Mouse (Mus musculus): ENCODE data around the gene Rps15.

Rps15 gene

DNA sequence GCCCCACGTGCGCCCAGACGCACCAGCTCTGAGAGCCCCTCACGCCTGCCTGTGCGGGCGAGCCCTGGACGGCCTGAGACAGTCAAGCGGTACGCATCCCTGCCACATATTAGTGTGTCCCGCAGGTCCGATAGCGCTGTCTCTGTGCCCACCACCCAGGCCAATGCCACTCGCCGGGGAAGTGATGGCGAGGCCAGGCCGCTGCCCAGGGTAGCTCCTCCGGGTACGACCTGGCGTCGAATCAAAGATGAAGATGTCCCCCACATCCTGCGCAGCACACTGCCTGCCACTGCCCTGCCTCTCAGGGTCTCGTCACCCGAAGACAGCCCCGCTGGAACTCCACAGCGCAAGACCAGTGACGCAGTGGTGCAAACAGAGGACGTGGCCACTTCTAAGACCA lies 23.1 kb downstream of the Rps15 start:
- no peak for DNase-seq (ENCODE audit: low spot score)

DNA sequence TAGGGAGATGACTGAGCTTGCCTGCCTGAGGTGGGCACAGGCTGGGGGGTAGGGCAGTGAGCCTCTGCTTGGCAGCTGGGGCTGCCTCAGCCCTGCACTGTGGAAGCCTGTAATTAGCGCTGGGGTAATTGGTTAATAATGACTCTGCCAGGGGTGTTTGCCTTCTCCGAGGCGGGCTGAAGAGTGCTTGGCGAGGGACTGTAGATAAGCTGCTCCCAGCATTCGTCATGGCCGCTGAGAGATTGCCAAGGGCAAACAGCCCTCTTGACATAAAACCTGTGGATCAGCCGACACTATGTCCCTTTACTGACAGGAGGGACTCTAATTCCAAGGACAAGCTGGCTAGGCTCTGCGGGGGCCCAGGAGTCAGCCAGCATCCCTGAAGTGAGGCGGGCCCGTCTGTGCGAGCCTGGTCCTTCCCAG lies 24.1 kb downstream of the Rps15 start:
- no peak for DNase-seq (ENCODE audit: low spot score)

DNA sequence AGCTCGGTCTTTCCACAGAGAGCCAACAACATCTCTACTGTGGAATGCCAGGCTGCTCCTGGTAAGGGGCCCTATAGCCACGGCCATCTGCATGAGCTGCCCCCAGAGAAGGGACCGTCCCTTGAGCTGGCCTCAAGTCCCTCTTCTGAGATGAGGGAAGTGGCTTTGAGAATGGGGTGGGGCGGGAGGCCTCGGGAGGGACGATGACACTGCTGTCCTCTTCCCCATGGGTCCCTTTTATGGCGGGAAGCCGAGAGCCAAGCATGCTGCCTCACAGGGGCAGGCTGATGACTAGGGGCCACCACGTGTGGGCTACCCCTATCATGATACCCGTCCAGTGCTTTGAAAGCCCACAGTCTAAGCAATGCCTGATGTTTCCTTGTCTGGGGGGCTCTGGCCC lies 24.8 kb downstream of the Rps15 start:
- DNase-seq (ENCODE audit: low spot score): no peak

DNA sequence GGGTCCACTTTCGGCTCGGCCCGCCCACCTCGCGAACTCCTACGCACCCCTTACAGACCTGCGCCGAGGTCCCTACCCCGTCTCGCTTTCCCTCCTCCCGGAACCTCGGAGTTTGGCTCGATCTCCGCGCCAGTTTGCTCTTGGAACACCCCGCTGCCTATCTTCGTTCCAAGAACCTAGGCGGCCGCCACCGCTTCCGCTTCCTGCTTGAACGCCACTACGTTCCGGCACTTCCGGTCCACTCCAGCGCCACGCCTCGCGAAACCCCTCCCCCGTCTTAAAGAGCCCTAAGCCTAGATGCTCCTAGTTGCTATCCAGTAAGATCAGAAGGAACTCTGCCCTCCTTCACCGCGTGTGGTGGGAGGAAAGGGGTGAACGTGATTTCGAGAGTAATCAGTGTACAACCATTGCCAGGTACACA lies 28.1 kb downstream of the Rps15 start, which contains the start of gene 2310011J03Rik:
2310011J03Rik (minus strand) TSS at position 198 of the 421 bp plus-strand sequence.
- DNase-seq (ENCODE audit: low spot score): peak; percentile 68

DNA sequence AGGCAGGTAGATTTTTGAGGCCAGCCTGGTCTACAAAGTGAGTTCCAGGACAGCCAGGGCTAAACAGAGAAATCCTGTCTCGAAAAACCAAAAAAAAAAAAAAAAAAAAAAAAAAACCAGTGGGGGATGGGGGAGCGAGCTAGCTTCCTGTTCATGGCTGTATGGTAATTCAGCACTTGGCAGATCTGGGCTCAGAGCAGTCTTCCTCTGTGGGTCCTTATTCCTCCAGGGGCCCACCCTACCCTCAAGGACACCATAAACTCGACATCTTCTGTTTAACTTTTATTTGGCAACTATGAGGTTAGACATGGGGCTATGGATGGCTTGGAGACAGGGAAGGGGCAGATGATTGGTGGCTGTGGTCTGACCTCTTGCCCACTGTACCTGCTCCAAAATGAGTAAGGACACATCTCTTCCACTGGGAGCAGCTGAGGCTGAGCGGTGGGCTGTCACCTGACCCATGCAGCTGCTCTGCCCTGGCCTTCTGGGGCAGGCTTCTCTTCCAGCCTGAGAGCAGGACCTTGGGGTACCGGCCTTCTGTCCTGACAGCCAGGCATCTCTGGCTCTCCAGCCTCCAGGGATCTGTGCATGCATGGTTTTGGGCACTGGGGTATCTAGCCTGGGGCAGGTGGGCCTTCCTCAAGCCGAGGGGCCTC lies 28.9 kb downstream of the Rps15 start:
- no peak for DNase-seq (ENCODE audit: low spot score)

DNA sequence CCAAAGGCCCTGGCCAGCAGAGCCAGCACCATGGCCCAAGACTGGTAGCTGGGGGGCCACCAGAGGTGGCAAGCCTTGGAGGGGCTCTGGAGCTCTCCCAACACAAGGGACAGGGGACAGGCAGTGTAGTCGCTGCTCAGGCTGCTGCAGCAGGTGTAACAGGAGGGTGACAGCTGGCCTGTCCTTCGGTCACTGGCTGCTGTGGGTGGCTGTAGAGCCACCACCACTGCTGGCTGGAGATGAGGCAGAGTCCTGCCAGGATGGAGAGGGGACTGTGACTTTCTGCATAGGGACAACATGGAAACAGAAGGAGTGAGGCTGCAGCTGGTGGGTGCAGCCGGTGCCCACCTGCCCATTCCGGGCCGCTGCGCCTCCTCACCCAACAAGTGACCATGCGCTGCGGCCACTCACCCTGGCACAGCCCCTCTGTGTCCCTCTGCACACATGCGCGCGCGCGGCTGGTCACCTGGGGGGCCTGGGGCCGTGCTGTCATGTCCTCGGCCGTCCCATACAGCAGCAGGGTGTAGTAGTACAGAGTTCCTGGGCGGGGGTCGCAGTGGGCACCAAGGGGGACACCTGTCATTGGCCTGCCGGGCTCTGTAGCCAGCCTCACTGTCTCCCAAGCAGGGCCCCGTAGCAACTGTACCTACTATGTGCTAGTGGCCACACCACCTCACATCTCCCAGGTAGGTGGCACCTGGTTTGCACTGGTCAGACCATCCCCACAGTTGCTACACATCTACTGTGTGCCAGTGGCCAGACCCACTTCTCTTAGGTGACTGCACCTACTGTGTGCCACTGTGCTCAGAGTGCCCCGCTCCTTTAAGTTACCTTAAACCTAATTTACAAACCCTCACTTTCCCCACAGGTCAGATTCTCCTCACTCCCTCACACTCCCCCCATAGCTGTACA lies 29.7 kb downstream of the Rps15 start:
- DNase-seq (ENCODE audit: low spot score): no peak

DNA sequence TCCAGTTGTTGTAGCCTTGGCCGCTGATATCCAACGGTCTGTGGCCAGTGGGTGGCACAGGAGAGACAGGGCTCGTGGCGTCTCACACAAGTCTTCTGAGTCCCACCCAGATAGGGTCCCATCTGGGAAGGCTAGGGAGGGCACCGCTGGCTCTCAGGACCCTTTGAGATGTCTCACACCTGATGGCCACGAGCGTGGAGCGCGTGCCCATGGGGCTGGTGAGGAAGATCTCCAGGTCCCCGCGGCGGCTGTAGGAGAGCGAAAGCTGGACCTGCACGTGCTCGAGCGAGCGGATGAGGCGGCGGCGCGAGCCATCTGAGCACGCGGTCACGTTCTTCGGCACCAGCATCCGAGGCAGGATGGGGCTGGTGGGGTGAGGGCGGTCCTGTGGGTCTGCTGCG lies 30.6 kb downstream of the Rps15 start:
- no peak for DNase-seq (ENCODE audit: low spot score)

DNA sequence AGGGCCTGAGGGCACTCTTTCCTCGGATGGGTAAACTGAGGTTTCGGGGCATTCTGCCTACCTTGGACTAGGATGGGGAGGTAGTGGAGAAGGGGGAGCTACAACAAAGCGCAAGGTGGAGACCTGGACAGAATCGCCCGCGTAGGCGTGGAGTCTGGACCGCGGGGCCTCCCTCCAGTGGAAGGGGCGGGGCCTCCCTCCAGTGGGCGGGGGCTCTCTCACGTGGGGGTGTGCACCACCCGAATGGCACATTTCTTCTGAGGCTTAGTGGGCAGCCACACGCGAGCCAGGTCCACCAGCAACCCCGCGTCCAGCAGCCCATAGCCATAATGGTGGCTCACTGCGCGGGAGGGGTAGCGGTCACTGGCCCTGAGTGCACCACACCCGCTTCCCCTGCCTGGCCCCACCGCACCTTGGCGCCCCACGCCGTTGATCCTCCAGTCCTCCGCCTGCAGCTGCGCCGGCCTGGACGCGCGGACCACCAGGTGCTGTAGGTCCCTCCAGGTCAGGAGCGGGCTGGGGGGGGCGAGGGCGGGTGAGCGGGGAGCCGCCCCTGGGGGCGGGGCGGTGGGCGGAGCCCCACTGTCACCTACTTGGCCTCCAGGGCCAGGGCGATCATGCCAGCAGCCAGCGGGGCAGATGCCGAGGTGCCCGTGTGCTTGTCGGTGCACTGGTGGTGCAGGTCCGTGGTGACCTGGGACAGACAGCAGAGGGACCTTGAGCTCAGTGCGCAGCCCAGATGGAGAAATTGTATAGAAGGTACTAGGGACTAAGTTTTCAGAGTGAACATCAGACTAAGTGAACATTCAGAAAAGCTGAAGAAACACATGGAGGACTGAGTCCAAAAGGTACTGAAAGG lies 31.2 kb downstream of the Rps15 start:
- no peak for DNase-seq (ENCODE audit: low spot score)

DNA sequence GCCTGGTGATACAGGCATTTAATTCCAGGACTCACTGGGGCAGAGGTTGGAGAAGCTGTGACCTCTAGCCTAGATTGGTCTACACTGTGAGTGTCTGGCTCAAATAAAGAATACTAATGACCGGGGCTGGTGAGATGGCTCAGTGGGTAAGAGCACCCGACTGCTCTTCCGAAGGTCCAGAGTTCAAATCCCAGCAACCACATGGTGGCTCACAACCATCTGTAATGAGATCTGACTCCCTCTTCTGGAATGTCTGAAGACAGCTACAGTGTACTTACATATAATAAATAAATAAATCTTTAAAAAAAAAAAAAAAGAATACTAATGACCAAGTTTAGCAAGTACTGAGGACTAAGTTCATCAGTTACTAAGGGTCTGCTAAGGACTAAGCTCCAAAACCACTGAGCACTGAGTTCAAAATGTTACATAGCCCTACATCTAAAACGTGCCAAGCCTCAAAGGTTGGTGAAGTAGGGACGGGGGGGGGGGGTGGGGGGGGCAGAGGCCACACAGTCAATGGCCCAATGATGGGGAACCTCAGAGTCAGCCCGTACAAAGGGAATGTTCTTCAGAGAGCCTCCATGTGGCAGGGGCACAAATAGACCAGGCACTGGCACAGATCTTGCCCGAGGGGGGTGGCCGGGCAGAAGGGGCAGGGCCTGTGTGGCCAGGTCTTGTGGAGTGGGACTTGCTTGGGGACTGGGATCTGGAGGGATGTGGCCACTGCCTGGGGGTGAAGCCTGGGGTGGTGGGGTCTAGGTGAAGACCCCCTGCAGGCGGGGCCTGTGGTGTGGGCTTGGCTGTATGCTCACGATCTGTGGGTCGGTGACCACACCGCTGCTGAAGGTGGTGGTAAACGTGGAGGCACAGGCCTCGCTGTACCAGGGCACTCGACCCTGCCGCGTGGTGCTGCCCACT lies 32.1 kb downstream of the Rps15 start:
- DNase-seq (ENCODE audit: low spot score): no peak

DNA sequence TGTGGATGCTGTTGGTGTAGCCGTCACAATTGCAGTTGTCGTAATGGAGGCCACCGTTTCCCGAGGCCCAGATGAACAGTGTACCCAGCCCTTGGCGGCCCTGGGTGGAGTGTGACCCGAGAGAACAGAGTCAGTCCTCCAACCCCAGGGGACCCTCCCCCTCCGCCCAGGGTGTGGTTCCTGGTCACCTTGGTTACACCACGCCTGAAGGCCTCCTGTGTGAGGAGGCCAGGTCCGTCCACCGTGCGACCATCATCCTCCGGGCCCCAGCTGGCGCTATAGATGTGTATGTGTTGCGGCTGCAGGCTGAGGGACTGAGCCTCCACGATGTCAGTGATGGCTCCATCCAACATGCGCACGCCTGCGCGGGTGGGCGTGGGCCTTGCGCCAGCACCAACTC lies 32.8 kb downstream of the Rps15 start:
- no peak for DNase-seq (ENCODE audit: low spot score)

DNA sequence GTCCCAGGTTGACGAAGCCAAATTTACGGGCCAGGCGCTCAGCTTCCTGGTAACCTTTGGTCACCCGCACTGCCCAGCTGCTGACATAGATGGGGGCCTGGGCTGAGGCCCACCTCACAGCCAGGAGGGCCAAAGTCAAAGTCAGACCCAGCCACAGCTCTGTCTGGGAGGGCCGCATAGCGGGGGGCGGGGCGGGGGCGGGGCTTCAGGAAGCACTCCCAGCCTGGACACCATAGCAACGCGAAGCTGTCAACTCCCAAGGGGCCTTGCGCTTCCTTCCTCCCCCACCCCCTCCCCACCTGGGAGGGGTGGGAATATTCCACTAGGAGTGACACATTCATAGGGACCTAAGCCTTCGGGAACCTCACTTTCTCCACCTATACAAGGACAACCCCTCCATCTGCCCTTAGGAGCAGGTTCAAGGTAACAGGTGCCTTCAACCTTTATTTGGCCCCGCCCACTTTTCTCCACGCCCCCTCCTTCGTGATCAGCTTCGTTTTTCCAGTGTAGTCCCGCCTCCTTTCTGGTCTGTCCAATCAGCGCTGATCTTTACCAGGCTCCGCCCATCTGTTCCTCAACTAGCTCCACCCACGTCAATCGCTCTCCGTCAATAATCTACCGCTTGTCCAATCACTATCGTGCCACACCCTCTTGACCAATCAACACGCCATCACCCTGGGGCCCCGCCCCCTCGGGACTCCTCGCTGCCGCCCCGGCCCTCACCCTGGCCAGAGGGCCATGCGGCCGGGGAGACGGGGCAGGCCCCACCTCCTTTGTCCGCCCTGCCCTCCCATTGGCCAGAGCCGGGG lies 37.2 kb downstream of the Rps15 start, which contains the start of the genes Pcsk4 and Reep6:
Pcsk4 (minus strand) TSS at position 226 of the 809 bp plus-strand sequence.
Reep6 (plus strand) TSS at position 681 of the 809 bp plus-strand sequence.
- peak; percentile 91 for DNase-seq (ENCODE audit: low spot score)

DNA sequence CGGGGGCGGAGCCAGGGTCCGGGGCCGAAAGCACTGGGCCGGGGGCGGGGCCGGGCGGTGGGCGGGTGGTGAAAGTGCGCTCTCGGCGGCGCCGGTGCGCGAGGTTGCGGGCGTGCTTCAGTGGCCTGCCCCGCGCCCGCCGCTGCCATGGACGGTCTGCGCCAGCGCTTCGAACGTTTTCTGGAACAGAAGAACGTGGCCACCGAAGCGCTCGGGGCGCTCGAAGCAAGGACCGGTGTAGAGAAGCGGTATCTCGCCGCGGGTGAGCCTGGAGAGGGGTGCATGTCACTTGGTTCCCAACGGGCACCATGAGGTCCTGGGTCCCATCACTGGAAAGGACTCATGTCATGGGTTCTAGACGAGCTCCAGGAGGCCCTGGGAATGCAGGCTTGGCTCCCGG lies 37.8 kb downstream of the Rps15 start:
- no peak for DNase-seq (ENCODE audit: low spot score)

DNA sequence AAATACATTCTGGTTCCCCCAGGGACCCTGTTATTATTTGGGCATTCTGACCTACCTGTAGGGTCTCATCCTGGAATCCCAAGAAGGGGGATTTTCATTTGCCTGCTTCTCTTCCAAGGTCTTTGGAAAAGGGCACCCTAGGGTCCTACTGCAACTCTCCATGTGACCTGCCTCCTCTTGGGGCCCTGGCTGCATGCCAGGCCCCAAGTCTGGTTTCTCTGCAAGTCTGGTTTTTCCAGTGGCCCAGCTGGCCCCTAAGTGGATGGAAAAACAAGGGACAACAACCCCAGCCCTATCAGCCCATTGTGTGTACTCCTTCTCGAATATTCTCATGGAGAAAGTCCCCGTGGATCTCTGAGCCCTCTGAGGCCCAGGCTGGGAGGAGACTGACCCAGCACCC lies 38.6 kb downstream of the Rps15 start:
- no peak for DNase-seq (ENCODE audit: low spot score)

DNA sequence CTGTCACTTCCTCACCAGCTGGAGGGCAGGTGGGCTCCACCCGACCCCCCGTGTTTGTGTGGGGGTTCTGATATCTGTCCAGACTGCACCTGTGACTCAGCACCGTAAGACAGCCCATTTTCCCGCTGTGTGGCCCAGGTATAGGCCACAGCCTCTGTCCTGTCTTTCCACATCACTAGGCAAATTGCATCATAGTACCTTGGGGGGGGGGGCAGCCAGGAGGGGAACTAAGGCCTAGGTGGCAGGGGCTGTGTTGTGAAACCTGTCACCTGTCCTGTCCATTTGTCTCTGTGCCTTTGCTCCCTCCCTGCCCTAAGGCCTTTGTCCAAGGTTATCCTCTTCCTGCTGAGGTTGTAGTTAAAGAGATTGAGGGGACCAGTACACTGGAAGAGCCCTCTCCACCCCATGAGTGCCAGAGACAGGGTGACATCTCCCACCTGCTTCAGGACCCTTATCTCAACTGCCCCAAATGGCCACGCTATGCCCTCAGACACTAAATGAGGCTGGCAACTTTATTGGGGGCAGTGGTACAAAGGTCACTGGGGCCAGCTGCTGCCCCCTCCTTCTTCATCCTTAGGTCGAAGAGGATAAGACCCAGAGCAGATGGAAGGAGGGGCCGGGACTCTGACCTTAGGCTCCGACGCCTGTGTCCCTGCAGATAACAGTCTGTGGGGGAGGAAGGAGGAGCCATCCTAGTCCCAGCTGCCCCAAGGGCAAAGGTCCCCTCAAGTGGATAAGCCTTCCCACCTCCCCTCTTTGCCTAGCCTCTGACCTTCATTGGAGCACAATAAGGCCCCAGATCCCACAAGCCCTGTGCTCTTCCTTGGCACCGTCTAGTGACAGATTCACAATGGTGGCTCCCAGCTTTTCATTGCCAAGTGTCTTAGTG lies 39.6 kb downstream of the Rps15 start:
- DNase-seq (ENCODE audit: low spot score): no peak

DNA sequence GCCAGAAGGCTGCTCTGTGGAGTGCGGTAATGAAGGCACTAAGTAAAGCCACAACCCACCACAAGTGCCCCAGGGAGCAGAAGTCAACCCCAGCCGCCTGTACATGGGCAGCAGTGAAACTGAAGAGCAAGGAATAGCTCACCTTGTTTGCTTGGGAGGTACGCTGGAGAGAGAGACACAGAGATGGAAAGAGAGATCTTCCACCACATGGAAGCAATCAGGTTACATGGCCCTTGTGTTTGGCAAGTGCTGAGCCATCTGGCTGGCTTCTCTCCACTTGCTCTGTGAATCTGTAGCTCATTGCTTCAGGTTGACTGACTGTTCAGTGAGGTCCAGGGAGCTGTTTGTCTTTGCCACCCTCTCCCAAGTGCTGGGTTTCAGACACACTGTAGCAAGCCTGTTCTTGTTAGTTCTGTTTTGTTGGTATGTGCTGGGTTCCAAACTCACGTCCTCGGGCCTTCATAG lies 40.3 kb downstream of the Rps15 start:
- DNase-seq (ENCODE audit: low spot score): no peak

DNA sequence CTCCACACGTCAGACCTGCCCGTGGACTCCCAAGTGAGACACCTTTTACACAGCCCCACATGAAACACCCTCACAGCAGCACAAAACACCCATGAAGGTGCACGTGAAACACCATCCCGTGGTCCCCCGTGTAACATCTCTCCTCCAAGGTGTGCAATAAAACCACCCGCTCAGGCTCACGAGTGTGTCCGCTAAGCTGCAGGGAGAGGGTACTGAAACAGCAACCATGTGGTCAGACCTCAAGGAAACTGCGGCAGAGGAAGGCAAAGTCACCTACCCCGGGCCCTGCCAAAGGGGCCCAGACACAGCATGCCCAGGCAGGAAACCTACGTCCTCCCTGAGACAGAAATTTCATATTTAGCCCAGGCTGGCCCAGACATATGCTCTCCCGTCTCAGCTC lies 44.0 kb downstream of the Rps15 start:
- DNase-seq (ENCODE audit: low spot score): no peak

DNA sequence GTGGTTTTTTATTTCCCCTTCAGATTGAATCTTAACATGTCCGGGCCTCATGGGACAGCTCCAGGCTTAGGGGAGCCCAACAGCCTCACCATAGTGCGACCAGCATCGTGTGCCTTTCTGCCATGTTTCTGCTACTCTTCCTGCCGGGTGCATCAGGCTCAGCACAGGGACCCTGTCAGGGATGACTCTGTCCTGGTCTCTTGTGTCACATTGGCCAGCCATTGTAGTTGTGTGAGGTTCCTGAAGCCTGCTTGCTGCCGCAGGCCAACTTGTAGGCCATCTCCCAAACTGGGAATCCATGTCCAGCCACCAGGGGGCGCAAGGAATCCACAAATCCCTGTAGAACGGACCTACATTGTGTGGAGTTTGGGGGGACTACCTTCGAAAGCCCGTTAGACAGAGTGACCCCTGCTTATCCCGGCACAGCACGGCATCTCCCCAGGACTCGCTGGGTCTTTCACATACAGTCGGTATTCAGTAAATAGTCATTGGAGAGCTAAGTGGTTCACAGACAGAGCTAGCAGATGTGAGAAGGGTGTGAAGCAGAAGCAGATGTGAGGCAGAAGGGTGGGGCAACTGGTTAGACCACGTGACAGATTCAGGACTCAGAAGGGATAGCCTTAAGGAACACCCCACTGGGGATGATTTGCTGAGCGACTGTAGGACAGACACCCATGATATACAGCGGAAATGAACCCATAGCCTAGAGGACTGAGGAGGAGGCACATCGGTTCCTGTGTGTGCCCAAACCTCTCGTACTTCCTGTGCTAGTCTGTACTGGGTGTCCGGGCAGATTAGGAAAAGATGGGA lies 47.9 kb downstream of the Rps15 start:
- DNase-seq (ENCODE audit: low spot score): peak; percentile 64

DNA sequence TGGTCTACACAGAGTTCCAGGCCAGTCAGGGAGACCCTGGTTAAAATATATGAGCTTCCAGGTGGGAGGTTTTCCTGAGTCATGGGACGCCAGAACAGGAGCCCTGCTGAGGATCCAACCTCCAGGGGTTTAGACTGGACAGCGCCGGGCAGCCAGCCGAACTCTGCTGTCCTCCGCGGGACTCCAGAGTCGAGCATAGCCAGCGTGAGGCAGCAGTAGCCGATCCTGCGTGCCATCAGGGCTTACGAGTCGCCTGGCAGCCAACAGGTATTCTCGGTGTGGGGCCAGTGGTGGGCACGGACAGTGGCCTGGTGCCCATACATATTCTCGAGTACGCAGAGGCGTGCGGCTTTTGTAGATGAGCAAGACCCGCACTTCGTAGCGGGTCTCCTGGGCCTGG lies 48.8 kb downstream of the Rps15 start:
- no peak for DNase-seq (ENCODE audit: low spot score)
